Mouse (Mus musculus): ENCODE measurements around the gene Setd2. TPM values are rescaled to one million over a fixed set of nuclear protein-coding genes. Genes with fewer than 3 reads are reported as not detected.

Gene Setd2
- polyA plus RNA-seq, 1 experiment = 90.6 TPM

DNA sequence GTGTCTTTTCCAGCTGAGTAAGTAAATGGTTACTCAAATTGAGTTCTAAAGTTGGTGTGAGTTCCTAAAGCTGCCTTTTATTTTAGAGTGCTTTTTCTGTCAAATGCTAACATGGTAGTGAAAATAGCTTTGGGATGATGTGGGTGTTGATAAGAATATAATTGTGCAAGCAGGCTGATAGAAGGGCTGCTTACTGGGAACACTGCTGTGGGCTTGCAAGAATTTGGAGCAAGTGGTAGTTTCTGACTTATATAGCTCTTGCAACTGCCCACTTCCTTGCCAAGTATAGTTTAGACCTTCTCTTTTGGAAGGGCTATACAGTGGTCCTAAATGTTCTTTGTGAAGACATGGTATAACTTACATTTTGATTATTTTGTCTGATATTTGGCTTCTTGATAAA, 6.1 kb downstream of the Setd2 start:
- DNase-seq (ENCODE audit: low read depth) = no peak
- TF ChIP-seq CTCF (IDR thresholded peaks at IDR 0.05; ENCODE audit: borderline replicate concordance, extremely low read depth, insufficient read depth, insufficient read length) (no peak), POLR2A (IDR thresholded peaks at IDR 0.05; ENCODE audit: borderline replicate concordance, extremely low read depth, insufficient read depth, insufficient read length, poor library complexity, severe bottlenecking) (no peak)

DNA sequence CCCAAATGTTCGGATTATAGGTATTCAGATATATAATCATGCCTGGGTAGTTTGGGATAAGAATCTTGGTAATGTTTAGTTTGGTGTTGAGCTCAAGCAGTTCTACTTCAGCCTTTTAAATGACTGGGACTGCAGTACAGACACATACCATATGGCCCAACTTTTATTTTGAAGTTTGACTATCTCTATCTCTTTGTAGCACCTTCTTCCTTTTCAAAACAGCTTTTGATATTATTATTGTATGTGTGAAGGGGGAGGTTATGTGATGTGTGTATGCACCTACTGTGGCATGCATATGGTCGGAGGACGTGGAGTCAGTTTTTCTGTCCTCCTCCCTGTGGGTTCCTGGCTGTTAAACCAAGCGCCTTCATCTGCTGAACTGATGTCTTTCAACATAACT, 9.6 kb downstream of the Setd2 start:
- no peak for DNase-seq (ENCODE audit: low read depth)
- TF ChIP-seq CTCF (IDR thresholded peaks at IDR 0.05; ENCODE audit: borderline replicate concordance, extremely low read depth, insufficient read depth, insufficient read length) (no peak), POLR2A (IDR thresholded peaks at IDR 0.05; ENCODE audit: borderline replicate concordance, extremely low read depth, insufficient read depth, insufficient read length, poor library complexity, severe bottlenecking) (no peak)

DNA sequence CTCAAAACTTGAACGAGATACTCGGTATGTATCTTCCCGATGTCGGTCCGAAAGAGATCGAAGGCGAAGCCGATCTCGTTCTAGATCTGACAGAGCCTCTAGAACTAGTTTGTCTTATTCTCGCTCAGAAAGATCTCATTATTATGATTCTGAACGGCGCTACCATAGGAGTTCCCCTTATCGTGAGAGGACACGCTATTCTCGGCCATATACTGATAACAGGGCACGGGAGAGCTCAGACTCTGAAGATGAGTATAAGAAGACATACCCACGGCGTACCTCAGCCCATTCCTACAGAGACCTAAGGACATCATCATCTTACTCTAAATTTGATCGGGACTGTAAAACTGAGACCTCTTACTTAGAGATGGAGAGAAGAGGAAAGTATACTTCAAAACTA, 15.9 kb downstream of the Setd2 start:
- TF ChIP-seq CTCF (IDR thresholded peaks at IDR 0.05; ENCODE audit: borderline replicate concordance, extremely low read depth, insufficient read depth, insufficient read length) = no peak
- no peak for TF ChIP-seq POLR2A (IDR thresholded peaks at IDR 0.05; ENCODE audit: borderline replicate concordance, extremely low read depth, insufficient read depth, insufficient read length, poor library complexity, severe bottlenecking)

DNA sequence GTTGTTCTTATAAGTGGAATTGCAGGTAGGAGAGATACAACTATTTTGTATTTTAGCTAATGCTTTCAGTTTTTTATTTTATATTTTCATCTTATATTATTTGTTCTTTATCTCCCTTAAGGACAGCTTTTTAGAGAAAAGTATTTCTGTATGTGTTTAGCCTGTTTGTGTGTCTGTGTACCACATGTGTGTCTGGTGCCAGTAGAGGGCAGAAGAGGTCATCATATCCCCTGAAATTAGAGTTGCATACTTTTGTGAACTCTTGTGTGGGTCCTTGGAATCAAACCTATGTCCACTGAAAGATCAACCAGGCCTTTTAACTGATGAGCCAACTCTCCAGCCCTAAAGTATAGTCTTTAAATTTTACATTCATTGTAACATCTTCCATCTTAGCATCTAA, 35.9 kb downstream of the Setd2 start:
- TF ChIP-seq POLR2A (IDR thresholded peaks at IDR 0.05; ENCODE audit: borderline replicate concordance, extremely low read depth, insufficient read depth, insufficient read length, poor library complexity, severe bottlenecking) (no peak), CTCF (IDR thresholded peaks at IDR 0.05; ENCODE audit: borderline replicate concordance, extremely low read depth, insufficient read depth, insufficient read length) (no peak)
- peak; percentile 1 for DNase-seq (ENCODE audit: low read depth)

More for the DNA sequence above, 15.9 kb downstream of the Setd2 start:
- DNase-seq (ENCODE audit: low read depth) = no peak

DNA sequence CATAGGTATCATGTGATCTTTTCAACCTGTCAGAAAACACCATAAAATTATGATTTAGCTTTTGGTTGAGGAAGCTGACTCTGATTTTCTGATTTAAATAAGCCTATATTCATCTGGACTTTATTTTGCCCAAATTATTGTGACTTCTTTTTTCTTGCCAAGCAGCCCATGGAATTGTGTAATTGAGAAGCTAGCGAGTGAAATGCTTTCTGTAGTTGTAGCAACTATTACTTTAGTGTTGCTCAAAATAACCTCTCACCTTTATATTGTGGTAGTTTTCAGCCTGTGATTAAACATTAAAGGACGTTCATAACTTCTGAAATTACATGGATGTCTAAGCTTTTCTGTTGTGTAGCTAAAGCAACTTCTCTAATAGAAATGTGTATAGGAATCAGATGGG, 49.8 kb downstream of the Setd2 start:
- DNase-seq (ENCODE audit: low read depth) = no peak
- TF ChIP-seq CTCF (IDR thresholded peaks at IDR 0.05; ENCODE audit: borderline replicate concordance, extremely low read depth, insufficient read depth, insufficient read length) (no peak), POLR2A (IDR thresholded peaks at IDR 0.05; ENCODE audit: borderline replicate concordance, extremely low read depth, insufficient read depth, insufficient read length, poor library complexity, severe bottlenecking) (no peak)

DNA sequence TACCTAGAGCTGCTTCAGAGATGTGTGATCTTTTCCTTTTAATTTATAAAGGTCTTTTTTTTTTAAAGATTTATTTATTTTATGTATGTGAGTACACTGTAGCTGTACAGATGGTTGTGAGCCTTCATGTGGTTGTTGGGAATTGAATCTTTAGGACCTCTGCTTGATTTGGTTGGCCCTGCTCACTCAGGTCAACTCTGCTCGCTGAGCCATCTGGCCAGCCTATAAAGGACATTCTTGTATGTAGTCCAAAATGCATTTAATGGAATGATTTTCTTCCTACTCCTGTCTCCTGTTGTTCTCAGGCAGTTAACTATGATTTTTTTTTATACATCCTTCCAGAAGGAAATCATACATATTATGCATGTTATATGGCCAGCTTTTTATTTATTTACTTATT, 51.1 kb downstream of the Setd2 start:
- no peak for DNase-seq (ENCODE audit: low read depth)
- no peak for TF ChIP-seq CTCF (IDR thresholded peaks at IDR 0.05; ENCODE audit: borderline replicate concordance, extremely low read depth, insufficient read depth, insufficient read length)
- TF ChIP-seq POLR2A (IDR thresholded peaks at IDR 0.05; ENCODE audit: borderline replicate concordance, extremely low read depth, insufficient read depth, insufficient read length, poor library complexity, severe bottlenecking) = no peak

DNA sequence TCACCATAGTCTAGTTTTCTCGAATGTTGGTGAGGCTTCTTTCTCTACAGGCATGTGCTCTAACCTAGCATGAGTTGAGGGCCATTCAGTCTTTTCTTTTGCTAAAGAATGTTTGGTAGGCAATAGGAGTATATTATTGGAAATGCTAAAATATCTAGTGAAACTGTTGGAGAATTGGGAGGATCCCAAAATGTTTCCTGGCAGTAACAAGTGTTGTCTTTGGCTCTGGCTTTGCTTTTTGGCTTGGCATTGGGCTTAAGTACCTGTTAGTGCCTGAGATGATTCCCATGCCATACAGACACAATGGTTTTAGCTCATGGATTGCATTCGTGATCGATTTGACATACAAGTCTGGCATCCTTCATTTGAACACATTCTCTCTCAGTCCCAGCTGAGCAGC, 79.1 kb downstream of the Setd2 start:
- TF ChIP-seq POLR2A (IDR thresholded peaks at IDR 0.05; ENCODE audit: borderline replicate concordance, extremely low read depth, insufficient read depth, insufficient read length, poor library complexity, severe bottlenecking) (no peak), CTCF (IDR thresholded peaks at IDR 0.05; ENCODE audit: borderline replicate concordance, extremely low read depth, insufficient read depth, insufficient read length) (no peak)
- DNase-seq (ENCODE audit: low read depth) = no peak

DNA sequence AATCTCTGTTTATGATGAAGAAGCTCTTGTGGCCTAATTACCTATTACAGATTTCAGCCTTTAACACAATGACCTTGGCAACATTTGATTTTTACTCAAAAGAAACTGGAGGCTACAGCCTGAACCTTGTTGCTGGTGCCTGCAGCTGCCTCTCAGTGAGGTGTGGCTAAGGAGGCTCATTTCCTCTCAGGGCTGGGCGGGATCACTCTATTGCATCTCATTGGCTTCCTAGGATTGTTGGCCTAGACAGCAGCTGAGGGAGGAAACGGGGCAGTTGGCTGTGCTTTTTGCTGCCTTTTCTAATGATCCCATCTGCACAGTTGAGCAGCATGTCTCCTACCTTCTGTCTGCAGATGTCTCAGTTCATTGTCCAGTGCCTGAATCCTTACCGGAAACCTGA, 84.7 kb downstream of the Setd2 start:
- TF ChIP-seq POLR2A (IDR thresholded peaks at IDR 0.05; ENCODE audit: borderline replicate concordance, extremely low read depth, insufficient read depth, insufficient read length, poor library complexity, severe bottlenecking) (no peak), CTCF (IDR thresholded peaks at IDR 0.05; ENCODE audit: borderline replicate concordance, extremely low read depth, insufficient read depth, insufficient read length) (no peak)
- DNase-seq (ENCODE audit: low read depth) = no peak

DNA sequence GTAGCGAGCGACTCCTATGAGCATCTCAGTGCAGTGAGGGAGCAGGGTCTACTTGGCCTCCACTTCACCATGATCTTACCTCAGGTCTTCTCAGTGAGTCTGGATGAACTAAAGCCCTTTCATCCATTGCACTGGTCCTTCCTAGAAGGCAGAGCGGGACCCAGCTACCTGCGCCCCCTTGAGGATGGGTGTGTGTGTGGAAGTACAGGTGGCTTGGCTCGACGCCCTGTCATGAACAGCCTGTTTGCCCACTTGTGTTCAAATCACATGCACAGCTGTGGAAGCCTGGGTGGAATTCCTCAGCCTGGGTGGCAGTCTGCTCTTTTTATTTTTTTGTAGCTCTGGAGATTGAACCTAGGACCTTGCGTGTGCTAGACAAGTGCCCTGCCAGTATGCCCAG, 87.8 kb downstream of the Setd2 start:
- DNase-seq (ENCODE audit: low read depth) = no peak
- TF ChIP-seq POLR2A (IDR thresholded peaks at IDR 0.05; ENCODE audit: borderline replicate concordance, extremely low read depth, insufficient read depth, insufficient read length, poor library complexity, severe bottlenecking) (no peak), CTCF (IDR thresholded peaks at IDR 0.05; ENCODE audit: borderline replicate concordance, extremely low read depth, insufficient read depth, insufficient read length) (peak; percentile 10; the same call in 1 of the 2 replicates)

DNA sequence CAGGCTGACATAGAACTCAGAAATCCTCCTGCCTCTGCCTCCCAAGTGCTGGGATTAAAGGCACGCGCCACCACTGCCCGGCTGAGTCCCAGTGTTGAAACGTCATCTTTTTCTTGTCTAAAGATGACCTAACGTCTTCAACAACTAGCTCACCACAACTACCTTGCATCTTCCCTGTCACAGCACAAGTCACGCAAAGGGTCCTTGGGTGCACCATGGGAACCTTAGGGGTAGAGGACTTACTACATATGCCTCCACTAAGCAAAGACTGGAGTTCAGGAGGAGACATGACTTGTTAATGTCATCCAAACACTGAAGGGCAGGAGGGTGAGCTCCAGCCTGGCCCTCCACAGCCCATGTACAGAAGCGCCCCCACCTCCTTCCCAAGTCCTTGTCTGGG, 88.3 kb downstream of the Setd2 start:
- TF ChIP-seq POLR2A (IDR thresholded peaks at IDR 0.05; ENCODE audit: borderline replicate concordance, extremely low read depth, insufficient read depth, insufficient read length, poor library complexity, severe bottlenecking) = no peak
- TF ChIP-seq CTCF (IDR thresholded peaks at IDR 0.05; ENCODE audit: borderline replicate concordance, extremely low read depth, insufficient read depth, insufficient read length) = no peak
- no peak for DNase-seq (ENCODE audit: low read depth)

DNA sequence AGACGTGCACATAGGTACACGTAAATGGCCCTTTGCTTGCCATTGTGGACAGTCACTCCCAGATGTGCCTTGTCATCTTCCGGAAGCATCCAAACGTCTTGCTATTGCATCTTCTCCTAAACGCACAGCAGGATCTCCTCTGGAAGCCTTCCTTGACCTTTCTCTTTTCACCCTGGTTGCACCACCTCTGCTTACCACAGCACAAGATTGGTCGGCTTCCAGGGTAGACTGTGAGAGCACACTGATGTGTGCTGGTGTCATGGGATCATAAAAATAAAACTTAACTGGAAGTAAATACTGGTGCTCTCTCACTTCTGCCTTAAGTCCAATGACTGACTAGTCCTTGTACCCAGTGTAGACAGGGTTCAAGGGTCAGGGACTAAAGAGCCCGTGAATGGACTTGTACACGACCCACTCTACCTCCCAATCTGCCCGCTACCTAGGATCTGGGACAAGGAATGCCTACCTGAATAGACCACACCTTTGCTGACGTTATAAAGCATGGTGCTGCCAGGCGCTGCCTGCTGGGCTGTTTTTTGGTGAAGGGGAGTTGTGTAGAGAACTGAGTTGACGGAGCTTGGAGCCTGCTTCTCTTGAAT, 90.3 kb downstream of the Setd2 start:
- TF ChIP-seq CTCF (IDR thresholded peaks at IDR 0.05; ENCODE audit: borderline replicate concordance, extremely low read depth, insufficient read depth, insufficient read length) (no peak), POLR2A (IDR thresholded peaks at IDR 0.05; ENCODE audit: borderline replicate concordance, extremely low read depth, insufficient read depth, insufficient read length, poor library complexity, severe bottlenecking) (no peak)
- DNase-seq (ENCODE audit: low read depth) = no peak

DNA sequence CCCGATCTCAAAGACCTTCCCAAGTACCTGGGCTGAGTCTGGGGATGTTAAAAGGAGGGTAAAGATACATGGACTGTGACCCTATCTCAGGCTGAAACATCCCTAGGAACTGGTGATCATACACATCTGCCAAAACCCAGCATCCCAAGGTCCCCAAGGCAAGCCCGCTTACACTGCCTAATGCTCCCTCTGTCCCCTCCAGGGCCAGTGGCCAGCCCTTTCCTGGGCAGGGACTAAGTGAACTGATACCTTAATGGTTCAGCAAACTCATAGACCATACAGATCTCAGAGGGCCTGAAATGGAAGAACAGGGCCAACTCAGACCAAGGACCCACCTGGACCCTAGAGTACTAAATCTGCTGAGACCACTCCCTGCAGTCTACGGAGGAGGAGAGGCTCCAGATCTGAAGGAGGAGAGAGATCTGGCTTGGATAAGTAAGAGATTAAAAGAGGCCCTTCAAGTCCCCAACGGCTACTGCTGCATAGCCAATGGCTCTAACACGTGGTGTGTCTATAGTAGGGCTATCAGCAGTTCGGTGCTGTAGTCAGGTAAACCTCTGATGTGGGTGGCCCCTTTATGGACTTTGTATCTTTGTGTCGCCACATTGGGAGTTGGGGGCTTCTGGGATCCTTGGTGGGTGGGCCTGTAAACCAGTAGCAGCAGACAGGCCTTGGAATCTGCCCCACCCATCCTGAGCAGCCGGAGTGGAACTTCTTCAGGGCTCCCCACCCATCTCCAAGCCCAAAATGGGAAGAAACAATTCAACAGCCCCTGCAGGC, 91.2 kb downstream of the Setd2 start:
- TF ChIP-seq CTCF (IDR thresholded peaks at IDR 0.05; ENCODE audit: borderline replicate concordance, extremely low read depth, insufficient read depth, insufficient read length) (no peak), POLR2A (IDR thresholded peaks at IDR 0.05; ENCODE audit: borderline replicate concordance, extremely low read depth, insufficient read depth, insufficient read length, poor library complexity, severe bottlenecking) (no peak)
- no peak for DNase-seq (ENCODE audit: low read depth)

Measured in brain, embryonic 14.5 days (tissue).